Mouse (Mus musculus): ENCODE measurements around the gene Chd3. TPM values are rescaled to one million over a fixed set of nuclear protein-coding genes. Genes with fewer than 3 reads are reported as not detected.
"Not testable (repeated sequence)": the region's sequence is repeated elsewhere in the genome, so short reads cannot be mapped to it uniquely, and the experiment has no call there.

Gene Chd3
- polyA plus RNA-seq, 1 experiment from 2014 or later: 35.5 TPM

- H3K9me3 ChIP-seq (ENCODE audit: control insufficient read depth, low read length); H3K27me3 ChIP-seq (replicated peaks; ENCODE audit: control insufficient read depth, insufficient read depth, low read length); ATAC-seq; H3K36me3 ChIP-seq (ENCODE audit: control insufficient read depth, insufficient read depth, low read length): not testable (repeated sequence)
- H3K4me1 ChIP-seq (ENCODE audit: control insufficient read depth, insufficient read depth, low read length): peaks cover 24% of the 10 kb centered on the region
- H3K27ac ChIP-seq (ENCODE audit: low read length): peak overlapping the region; percentile 48; the same call in 1 of the 2 replicates
- peak overlapping the region; percentile 74 for H3K4me2 ChIP-seq (ENCODE audit: low read depth, low read length)
- H3K4me3 ChIP-seq (ENCODE audit: low read length): peak overlapping the region; percentile 69
- H3K9ac ChIP-seq (ENCODE audit: low read depth, low read length): peak overlapping the region; percentile 76
- WGBS: 0% methylated on average over 31 of the region's 31 CpGs
Observed at GRCm38 (mm10) chr11:69394591-69395167, 25.5 kb upstream of the Chd3 start.

- no peak overlapping the region for H3K9ac ChIP-seq (ENCODE audit: low read depth, low read length)
- no peak overlapping the region for H3K27ac ChIP-seq (ENCODE audit: low read length)
- H3K4me2 ChIP-seq (ENCODE audit: low read depth, low read length): no peak overlapping the region
- H3K36me3 ChIP-seq (ENCODE audit: control insufficient read depth, insufficient read depth, low read length): no peaks in the 10 kb centered on the region
- H3K27me3 ChIP-seq (replicated peaks; ENCODE audit: control insufficient read depth, insufficient read depth, low read length): no peaks in the 10 kb centered on the region
- H3K9me3 ChIP-seq (ENCODE audit: control insufficient read depth, low read length): no peaks in the 10 kb centered on the region
- no peaks in the 10 kb centered on the region for H3K4me1 ChIP-seq (ENCODE audit: control insufficient read depth, insufficient read depth, low read length)
- H3K4me3 ChIP-seq (ENCODE audit: low read length): no peak overlapping the region
- 49% methylated on average over 10 of the region's 10 CpGs for WGBS
- ATAC-seq: no peak
Observed at GRCm38 (mm10) chr11:69390400-69391034, 21.3 kb upstream of the Chd3 start.

- WGBS: 67% methylated on average over 14 of the region's 14 CpGs
- no peak for ATAC-seq
- Histone ChIP-seq H3K9me3 (ENCODE audit: control insufficient read depth, low read length) (no peaks in the 10 kb centered on the region), H3K27me3 (replicated peaks; ENCODE audit: control insufficient read depth, insufficient read depth, low read length) (no peaks in the 10 kb centered on the region), H3K9ac (ENCODE audit: low read depth, low read length) (no peak overlapping the region), H3K4me2 (ENCODE audit: low read depth, low read length) (no peak overlapping the region), H3K4me1 (ENCODE audit: control insufficient read depth, insufficient read depth, low read length) (0 out of 2 replicates have a peak, but pooled peaks cover 2% of the 10 kb centered on the region), H3K27ac (ENCODE audit: low read length) (no peak overlapping the region), H3K4me3 (ENCODE audit: low read length) (no peak overlapping the region), H3K36me3 (ENCODE audit: control insufficient read depth, insufficient read depth, low read length) (no peaks in the 10 kb centered on the region)
Observed at GRCm38 (mm10) chr11:69389531-69390399, 20.6 kb upstream of the Chd3 start.

- Histone ChIP-seq H3K9me3 (ENCODE audit: control insufficient read depth, low read length) (no peaks in the 10 kb centered on the region), H3K36me3 (ENCODE audit: control insufficient read depth, insufficient read depth, low read length) (no peaks in the 10 kb centered on the region), H3K27me3 (replicated peaks; ENCODE audit: control insufficient read depth, insufficient read depth, low read length) (no peaks in the 10 kb centered on the region), H3K4me2 (ENCODE audit: low read depth, low read length) (no peak overlapping the region), H3K27ac (ENCODE audit: low read length) (no peak overlapping the region), H3K4me3 (ENCODE audit: low read length) (no peak overlapping the region), H3K9ac (ENCODE audit: low read depth, low read length) (no peak overlapping the region), H3K4me1 (ENCODE audit: control insufficient read depth, insufficient read depth, low read length) (0 out of 2 replicates have a peak, but pooled peaks cover 2% of the 10 kb centered on the region)
- WGBS: 98% methylated on average over 4 of the region's 4 CpGs
- ATAC-seq: no peak
Observed at GRCm38 (mm10) chr11:69388680-69389079, 19.5 kb upstream of the Chd3 start.

GRCm38 (mm10) chr11:69386758-69387157 lies 17.6 kb upstream of the Chd3 start:
- no peak for ATAC-seq

GRCm38 (mm10) chr11:69384979-69385378 lies 15.8 kb upstream of the Chd3 start:
- Histone ChIP-seq H3K9me3 (ENCODE audit: control insufficient read depth, low read length) (no peaks in the 10 kb centered on the region), H3K9ac (ENCODE audit: low read depth, low read length) (no peak overlapping the region), H3K27ac (ENCODE audit: low read length) (peak overlapping the region; percentile 75), H3K4me3 (ENCODE audit: low read length) (no peak overlapping the region), H3K27me3 (replicated peaks; ENCODE audit: control insufficient read depth, insufficient read depth, low read length) (no peaks in the 10 kb centered on the region), H3K4me2 (ENCODE audit: low read depth, low read length) (no peak overlapping the region), H3K4me1 (ENCODE audit: control insufficient read depth, insufficient read depth, low read length) (0 out of 2 replicates have a peak, but pooled peaks cover 2% of the 10 kb centered on the region), H3K36me3 (ENCODE audit: control insufficient read depth, insufficient read depth, low read length) (no peaks in the 10 kb centered on the region)
- 76% methylated on average over 6 of the region's 6 CpGs for WGBS
- ATAC-seq: peak; percentile 73

More at GRCm38 (mm10) chr11:69386758-69387157, 17.6 kb upstream of the Chd3 start:
- no peak overlapping the region for H3K4me2 ChIP-seq (ENCODE audit: low read depth, low read length)
- no peaks in the 10 kb centered on the region for H3K9me3 ChIP-seq (ENCODE audit: control insufficient read depth, low read length)
- 71% methylated on average over 7 of the region's 7 CpGs for WGBS
- H3K4me1 ChIP-seq (ENCODE audit: control insufficient read depth, insufficient read depth, low read length): 0 out of 2 replicates have a peak, but pooled peaks cover 2% of the 10 kb centered on the region
- no peak overlapping the region for H3K9ac ChIP-seq (ENCODE audit: low read depth, low read length)
- no peak overlapping the region for H3K27ac ChIP-seq (ENCODE audit: low read length)
- H3K36me3 ChIP-seq (ENCODE audit: control insufficient read depth, insufficient read depth, low read length): no peaks in the 10 kb centered on the region
- H3K4me3 ChIP-seq (ENCODE audit: low read length): no peak overlapping the region
- H3K27me3 ChIP-seq (replicated peaks; ENCODE audit: control insufficient read depth, insufficient read depth, low read length): no peaks in the 10 kb centered on the region

GRCm38 (mm10) chr11:69382478-69383105 lies 13.4 kb upstream of the Chd3 start:
- 0 out of 2 replicates have a peak, but pooled peaks cover 2% of the 10 kb centered on the region for H3K4me1 ChIP-seq (ENCODE audit: control insufficient read depth, insufficient read depth, low read length)

GRCm38 (mm10) chr11:69381356-69381755 lies 12.2 kb upstream of the Chd3 start:
- peaks cover 4% of the 10 kb centered on the region; the same call in 1 of the 2 replicates for H3K4me1 ChIP-seq (ENCODE audit: control insufficient read depth, insufficient read depth, low read length)
- ATAC-seq: no peak
- H3K4me2 ChIP-seq (ENCODE audit: low read depth, low read length): no peak overlapping the region
- WGBS: 82% methylated on average over 6 of the region's 6 CpGs
- no peak overlapping the region for H3K9ac ChIP-seq (ENCODE audit: low read depth, low read length)
- H3K27me3 ChIP-seq (replicated peaks; ENCODE audit: control insufficient read depth, insufficient read depth, low read length): no peaks in the 10 kb centered on the region
- no peaks in the 10 kb centered on the region for H3K9me3 ChIP-seq (ENCODE audit: control insufficient read depth, low read length)
- H3K36me3 ChIP-seq (ENCODE audit: control insufficient read depth, insufficient read depth, low read length): no peaks in the 10 kb centered on the region
- H3K27ac ChIP-seq (ENCODE audit: low read length): no peak overlapping the region
- no peak overlapping the region for H3K4me3 ChIP-seq (ENCODE audit: low read length)

More at GRCm38 (mm10) chr11:69382478-69383105, 13.4 kb upstream of the Chd3 start:
- no peak for ATAC-seq
- H3K9me3 ChIP-seq (ENCODE audit: control insufficient read depth, low read length): no peaks in the 10 kb centered on the region
- no peak overlapping the region for H3K9ac ChIP-seq (ENCODE audit: low read depth, low read length)
- no peak overlapping the region for H3K27ac ChIP-seq (ENCODE audit: low read length)
- no peak overlapping the region for H3K4me3 ChIP-seq (ENCODE audit: low read length)
- no peaks in the 10 kb centered on the region for H3K27me3 ChIP-seq (replicated peaks; ENCODE audit: control insufficient read depth, insufficient read depth, low read length)
- 62% methylated on average over 10 of the region's 10 CpGs for WGBS
- H3K4me2 ChIP-seq (ENCODE audit: low read depth, low read length): no peak overlapping the region
- H3K36me3 ChIP-seq (ENCODE audit: control insufficient read depth, insufficient read depth, low read length): no peaks in the 10 kb centered on the region

- Histone ChIP-seq H3K9ac (ENCODE audit: low read depth, low read length) (no peak overlapping the region), H3K4me2 (ENCODE audit: low read depth, low read length) (no peak overlapping the region), H3K9me3 (ENCODE audit: control insufficient read depth, low read length) (no peaks in the 10 kb centered on the region), H3K4me3 (ENCODE audit: low read length) (no peak overlapping the region), H3K4me1 (ENCODE audit: control insufficient read depth, insufficient read depth, low read length) (peaks cover 2% of the 10 kb centered on the region; the same call in 1 of the 2 replicates), H3K27ac (ENCODE audit: low read length) (no peak overlapping the region; the same call in 1 of the 2 replicates), H3K36me3 (ENCODE audit: control insufficient read depth, insufficient read depth, low read length) (no peaks in the 10 kb centered on the region), H3K27me3 (replicated peaks; ENCODE audit: control insufficient read depth, insufficient read depth, low read length) (no peaks in the 10 kb centered on the region)
- ATAC-seq: no peak
- WGBS: 82% methylated on average over 3 of the region's 3 CpGs
Observed at GRCm38 (mm10) chr11:69379600-69379999, 10.4 kb upstream of the Chd3 start.
